Mouse (Mus musculus): Measurements from ENCODE around the gene Ccdc180. TPM values are rescaled to one million over a fixed set of nuclear protein-coding genes. Genes with fewer than 3 reads are reported as not detected.
A peak's percentile ranks its signal among the peaks of the same experiment; 100 is the strongest.

The Ccdc180 gene
- polyA plus RNA-seq, 1 experiment from 2014 or later, result 0.05 TPM

- Histone ChIP-seq H3K36me3 (ENCODE audit: control insufficient read depth, insufficient read depth, low read length) (no peaks in the 10 kb centered on the region), H3K4me1 (ENCODE audit: control insufficient read depth, insufficient read depth, low read length) (peaks cover 9% of the 10 kb centered on the region; the same call in 1 of the 2 replicates), H3K9me3 (ENCODE audit: control insufficient read depth, low read length) (no peaks in the 10 kb centered on the region), H3K27ac (ENCODE audit: low read depth, low read length) (peak overlapping the region; percentile 34; the same call in 1 of the 2 replicates), H3K27me3 (ENCODE audit: control insufficient read depth, insufficient read depth, low read length) (peaks cover 5% of the 10 kb centered on the region; the same call in 1 of the 2 replicates), H3K4me3 (ENCODE audit: low read depth, low read length) (peak overlapping the region; percentile 81), H3K4me2 (ENCODE audit: low read depth) (peak overlapping the region; percentile 94), H3K9ac (ENCODE audit: low read length) (peak overlapping the region; percentile 71)
- ATAC-seq (ENCODE audit: insufficient read depth, low FRiP score, low TSS enrichment), result peak; percentile 98
- 7% methylated on average over 37 of the region's 51 CpGs for WGBS
- peak; percentile 98 for DNase-seq (ENCODE audit: low spot score)
Observed at GRCm38 (mm10) chr4:45971806-45972447, 81.8 kb downstream of the Ccdc180 start.

GRCm38 (mm10) chr4:45972448-45972854 lies 82.3 kb downstream of the Ccdc180 start:
- ATAC-seq (ENCODE audit: insufficient read depth, low FRiP score, low TSS enrichment) (peak; percentile 84), DNase-seq (ENCODE audit: low spot score) (peak; percentile 55)
- Histone ChIP-seq H3K4me1 (ENCODE audit: control insufficient read depth, insufficient read depth, low read length) (peaks cover 7% of the 10 kb centered on the region; the same call in 1 of the 2 replicates), H3K27ac (ENCODE audit: low read depth, low read length) (peak overlapping the region; percentile 34; the same call in 1 of the 2 replicates), H3K4me2 (ENCODE audit: low read depth) (peak overlapping the region; percentile 94), H3K9ac (ENCODE audit: low read length) (peak overlapping the region; percentile 71), H3K4me3 (ENCODE audit: low read depth, low read length) (peak overlapping the region; percentile 81), H3K27me3 (ENCODE audit: control insufficient read depth, insufficient read depth, low read length) (peaks cover 5% of the 10 kb centered on the region; the same call in 1 of the 2 replicates), H3K36me3 (ENCODE audit: control insufficient read depth, insufficient read depth, low read length) (no peaks in the 10 kb centered on the region), H3K9me3 (ENCODE audit: control insufficient read depth, low read length) (no peaks in the 10 kb centered on the region)
- WGBS, result 0% methylated on average over 46 of the region's 53 CpGs

- no peak overlapping the region for H3K27ac ChIP-seq (ENCODE audit: low read depth, low read length)
- H3K27me3 ChIP-seq (ENCODE audit: control insufficient read depth, insufficient read depth, low read length), result peaks cover 5% of the 10 kb centered on the region; the same call in 1 of the 2 replicates
- peak overlapping the region; percentile 81 for H3K4me3 ChIP-seq (ENCODE audit: low read depth, low read length)
- H3K9me3 ChIP-seq (ENCODE audit: control insufficient read depth, low read length), result no peaks in the 10 kb centered on the region
- whole genome bisulfite sequencing, result 36% methylated on average over 9 of the region's 9 CpGs
- ATAC-seq (ENCODE audit: insufficient read depth, low FRiP score, low TSS enrichment), result no peak
- peaks cover 5% of the 10 kb centered on the region; the same call in 1 of the 2 replicates for H3K4me1 ChIP-seq (ENCODE audit: control insufficient read depth, insufficient read depth, low read length)
- H3K4me2 ChIP-seq (ENCODE audit: low read depth), result peak overlapping the region; percentile 94
- no peaks in the 10 kb centered on the region for H3K36me3 ChIP-seq (ENCODE audit: control insufficient read depth, insufficient read depth, low read length)
- peak overlapping the region; percentile 71 for H3K9ac ChIP-seq (ENCODE audit: low read length)
- DNase-seq (ENCODE audit: low spot score), result no peak
Observed at GRCm38 (mm10) chr4:45972951-45973350, 82.8 kb downstream of the Ccdc180 start.

- H3K4me1 ChIP-seq (ENCODE audit: control insufficient read depth, insufficient read depth, low read length), result peaks cover 2% of the 10 kb centered on the region; the same call in 1 of the 2 replicates
- no peak overlapping the region for H3K9ac ChIP-seq (ENCODE audit: low read length)
- no peaks in the 10 kb centered on the region for H3K9me3 ChIP-seq (ENCODE audit: control insufficient read depth, low read length)
- no peak for DNase-seq (ENCODE audit: low spot score)
- ATAC-seq (ENCODE audit: insufficient read depth, low FRiP score, low TSS enrichment), result no peak
- no peak overlapping the region for H3K4me3 ChIP-seq (ENCODE audit: low read depth, low read length)
- WGBS, result 81% methylated on average over 6 of the region's 6 CpGs
- no peak overlapping the region for H3K27ac ChIP-seq (ENCODE audit: low read depth, low read length)
- no peak overlapping the region for H3K4me2 ChIP-seq (ENCODE audit: low read depth)
- H3K27me3 ChIP-seq (ENCODE audit: control insufficient read depth, insufficient read depth, low read length), result peaks cover 5% of the 10 kb centered on the region; the same call in 1 of the 2 replicates
- H3K36me3 ChIP-seq (ENCODE audit: control insufficient read depth, insufficient read depth, low read length), result no peaks in the 10 kb centered on the region
Observed at GRCm38 (mm10) chr4:45976931-45977667, 87.0 kb downstream of the Ccdc180 start.

- ATAC-seq (ENCODE audit: insufficient read depth, low FRiP score, low TSS enrichment) (no peak), DNase-seq (ENCODE audit: low spot score) (no peak)
- no peak overlapping the region for H3K9ac ChIP-seq (ENCODE audit: low read length)
- H3K9me3 ChIP-seq (ENCODE audit: control insufficient read depth, low read length), result no peaks in the 10 kb centered on the region
- no peak overlapping the region for H3K27ac ChIP-seq (ENCODE audit: low read depth, low read length)
- H3K36me3 ChIP-seq (ENCODE audit: control insufficient read depth, insufficient read depth, low read length), result no peaks in the 10 kb centered on the region
- no peaks in the 10 kb centered on the region for H3K4me1 ChIP-seq (ENCODE audit: control insufficient read depth, insufficient read depth, low read length)
- H3K4me2 ChIP-seq (ENCODE audit: low read depth), result no peak overlapping the region
- H3K4me3 ChIP-seq (ENCODE audit: low read depth, low read length), result no peak overlapping the region
- H3K27me3 ChIP-seq (ENCODE audit: control insufficient read depth, insufficient read depth, low read length), result no peaks in the 10 kb centered on the region
- WGBS, result 65% methylated on average over 2 of the region's 2 CpGs
Observed at GRCm38 (mm10) chr4:45979916-45980315, 89.8 kb downstream of the Ccdc180 start.

GRCm38 (mm10) chr4:45981054-45981453 lies 91.0 kb downstream of the Ccdc180 start:
- H3K4me1 ChIP-seq (ENCODE audit: control insufficient read depth, insufficient read depth, low read length), result no peaks in the 10 kb centered on the region
- H3K9me3 ChIP-seq (ENCODE audit: control insufficient read depth, low read length), result no peaks in the 10 kb centered on the region
- no peaks in the 10 kb centered on the region for H3K27me3 ChIP-seq (ENCODE audit: control insufficient read depth, insufficient read depth, low read length)
- no peak overlapping the region for H3K4me2 ChIP-seq (ENCODE audit: low read depth)
- no peak overlapping the region for H3K27ac ChIP-seq (ENCODE audit: low read depth, low read length)
- no peaks in the 10 kb centered on the region for H3K36me3 ChIP-seq (ENCODE audit: control insufficient read depth, insufficient read depth, low read length)
- ATAC-seq (ENCODE audit: insufficient read depth, low FRiP score, low TSS enrichment) (no peak), DNase-seq (ENCODE audit: low spot score) (no peak)
- H3K9ac ChIP-seq (ENCODE audit: low read length), result no peak overlapping the region
- no peak overlapping the region for H3K4me3 ChIP-seq (ENCODE audit: low read depth, low read length)

GRCm38 (mm10) chr4:45990427-45991135 lies 100.5 kb downstream of the Ccdc180 start:
- Histone ChIP-seq H3K27me3 (ENCODE audit: control insufficient read depth, insufficient read depth, low read length) (no peaks in the 10 kb centered on the region), H3K27ac (ENCODE audit: low read depth, low read length) (no peak overlapping the region), H3K36me3 (ENCODE audit: control insufficient read depth, insufficient read depth, low read length) (no peaks in the 10 kb centered on the region), H3K9ac (ENCODE audit: low read length) (no peak overlapping the region), H3K4me3 (ENCODE audit: low read depth, low read length) (no peak overlapping the region), H3K4me1 (ENCODE audit: control insufficient read depth, insufficient read depth, low read length) (no peaks in the 10 kb centered on the region; the same call in 1 of the 2 replicates), H3K9me3 (ENCODE audit: control insufficient read depth, low read length) (no peaks in the 10 kb centered on the region), H3K4me2 (ENCODE audit: low read depth) (no peak overlapping the region)
- ATAC-seq (ENCODE audit: insufficient read depth, low FRiP score, low TSS enrichment) (no peak), DNase-seq (ENCODE audit: low spot score) (no peak)
- 57% methylated on average over 6 of the region's 6 CpGs for WGBS

GRCm38 (mm10) chr4:45998536-45998935 lies 108.4 kb downstream of the Ccdc180 start:
- WGBS, result 89% methylated on average over 4 of the region's 4 CpGs
- H3K9me3 ChIP-seq (ENCODE audit: control insufficient read depth, low read length), result no peaks in the 10 kb centered on the region

More at GRCm38 (mm10) chr4:45998536-45998935, 108.4 kb downstream of the Ccdc180 start:
- no peaks in the 10 kb centered on the region for H3K4me1 ChIP-seq (ENCODE audit: control insufficient read depth, insufficient read depth, low read length)
- no peaks in the 10 kb centered on the region for H3K27me3 ChIP-seq (ENCODE audit: control insufficient read depth, insufficient read depth, low read length)
- DNase-seq (ENCODE audit: low spot score), result no peak
- no peak for ATAC-seq (ENCODE audit: insufficient read depth, low FRiP score, low TSS enrichment)
- H3K27ac ChIP-seq (ENCODE audit: low read depth, low read length), result no peak overlapping the region
- no peak overlapping the region for H3K4me3 ChIP-seq (ENCODE audit: low read depth, low read length)
- H3K36me3 ChIP-seq (ENCODE audit: control insufficient read depth, insufficient read depth, low read length), result no peaks in the 10 kb centered on the region
- H3K4me2 ChIP-seq (ENCODE audit: low read depth), result no peak overlapping the region
- no peak overlapping the region for H3K9ac ChIP-seq (ENCODE audit: low read length)

Data from neural tube, embryonic 11.5 days (tissue).